ENCODE assay signal across 8 mouse cellular contexts in genomic region chr19:58762848-58763541, GRCm38 (mm10). TPM values are rescaled to one million over a fixed set of nuclear protein-coding genes. Genes with fewer than 3 reads are reported as not detected.
DNase-seq lines count a peak whose midpoint lies in the region; ATAC-seq and TF ChIP-seq lines count a peak whose summit lies in the region.

No protein-coding gene starts in this region.

- H3K4me3 ChIP-seq in intestine, embryonic 16.5 days (ENCODE audit: low read length): no peak overlapping the region

- in situ Hi-C loops in Patski (cut with MboI; ENCODE audit: low pct_unique_long_range_greater_than_20kb): loop anchor here (5.0 kb wide), 1 partner anchor 149 kb away; no protein-coding TSS in a partner anchor

- CTCF ChIA-PET in Patski (lab: Charles Lee): interaction anchor here (1.2 to 1.6 kb wide), 2 partner anchors 148 to 436 kb away, joined by 3 read pairs; no protein-coding TSS in a partner anchor

- 20% methylated on average over 12 of the region's 12 CpGs for WGBS in intestine, embryonic 16.5 days

- no peak overlapping the region for H3K9ac ChIP-seq in intestine, embryonic 16.5 days (ENCODE audit: low read depth, low read length)

- peaks cover 23% of the 10 kb centered on the region for H3K27me3 ChIP-seq in Patski
- no peaks in the 10 kb centered on the region for H3K27me3 ChIP-seq in intestine, embryonic 16.5 days (replicated peaks; ENCODE audit: control insufficient read depth, insufficient read depth, low read length)

- no peak overlapping the region for H3K4me2 ChIP-seq in intestine, embryonic 16.5 days (ENCODE audit: low read depth, low read length)

- no peak overlapping the region for H3K27ac ChIP-seq in intestine, embryonic 16.5 days (ENCODE audit: low read length)

- ATAC-seq in Patski: peak; percentile 36
- ATAC-seq in intestine, embryonic 16.5 days: peak; percentile 49
- no peak for ATAC-seq in CD4-positive, CD25-positive, alpha-beta regulatory T cell, adult 4 months

- POLR2A ChIA-PET in Patski (lab: Charles Lee): interaction anchor here (0.5 to 1.1 kb wide), 2 partner anchors 15 to 60 kb away, joined by 3 read pairs; no protein-coding TSS in a partner anchor

- no peaks in the 10 kb centered on the region for H3K36me3 ChIP-seq in intestine, embryonic 16.5 days (ENCODE audit: control insufficient read depth, insufficient read depth, low read length)

- H3K4me1 ChIP-seq in intestine, embryonic 16.5 days (ENCODE audit: control insufficient read depth, insufficient read depth, low read length): peaks cover 12% of the 10 kb centered on the region; the same call in 1 of the 2 replicates

- no peak for DNase-seq in Patski (ENCODE audit: low read depth, low spot score)
- DNase-seq in embryo, embryonic 10 days (ENCODE audit: low spot score): peak; percentile 89
- peak; percentile 36 to 69 for DNase-seq in gastrocnemius, postnatal 4 days (ENCODE audit: low spot score in 2 of 2)
- DNase-seq in left cerebral cortex, postnatal 10 days (ENCODE audit: extremely low spot score in 1 of 2, low spot score in 2 of 2): peak; percentile 61 to 83
- peak; percentile 79 for DNase-seq in mesoderm, embryonic 11.5 days (ENCODE audit: low read depth, low spot score)
- DNase-seq in skeletal muscle tissue, adult 2 months (ENCODE audit: low read depth, low spot score): peak; percentile 13

- no peaks in the 10 kb centered on the region for H3K9me3 ChIP-seq in intestine, embryonic 16.5 days (ENCODE audit: control insufficient read depth, low read length)

- intact Hi-C loops in left cerebral cortex, postnatal 10 days (cut with DNase I): loop anchor here (2.0 kb wide), 1 partner anchor 142 kb away; no protein-coding TSS in a partner anchor

- TF ChIP-seq CTCF in Patski (IDR thresholded peaks at IDR 0.05): peak; percentile 89

RNA-seq across cellular contexts. Expression of gene Pnliprp2, which starts 3.5 kb away (rescaled TPM):
- not detected for polyA plus RNA-seq in Patski (2021)
- not detected for total RNA-seq in gastrocnemius, postnatal 4 days (2021)
- polyA plus RNA-seq in intestine, embryonic 16.5 days (2015; fragmentation: Nextera tagmentation; extraction: Ambion mirVana): 13.6 and 25.5 TPM in 2 replicates
- total RNA-seq in left cerebral cortex, postnatal 10 days (2021): not detected
- polyA plus RNA-seq in CD4-positive, CD25-positive, alpha-beta regulatory T cell, adult 4 months (2017; shearing (Covaris generic)): not detected

RNA-seq across cellular contexts. Expression of gene 1700019N19Rik, which starts 31.3 kb away (rescaled TPM):
- not detected for polyA plus RNA-seq in Patski (2021)
- total RNA-seq in gastrocnemius, postnatal 4 days (2021): not detected
- polyA plus RNA-seq in intestine, embryonic 16.5 days (2015; fragmentation: Nextera tagmentation; extraction: Ambion mirVana): not detected in 2 replicates
- not detected for total RNA-seq in left cerebral cortex, postnatal 10 days (2021)
- not detected for polyA plus RNA-seq in CD4-positive, CD25-positive, alpha-beta regulatory T cell, adult 4 months (2017; shearing (Covaris generic))

RNA-seq across cellular contexts. Expression of gene Pnliprp1, which starts 34.3 kb away (rescaled TPM):
- not detected for polyA plus RNA-seq in Patski (2021)
- not detected for total RNA-seq in gastrocnemius, postnatal 4 days (2021)
- polyA plus RNA-seq in intestine, embryonic 16.5 days (2015; fragmentation: Nextera tagmentation; extraction: Ambion mirVana): 2,358 and 2,787 TPM in 2 replicates
- total RNA-seq in left cerebral cortex, postnatal 10 days (2021): not detected
- polyA plus RNA-seq in CD4-positive, CD25-positive, alpha-beta regulatory T cell, adult 4 months (2017; shearing (Covaris generic)): not detected

Comparison
In these comparisons a context has a peak if more than half of its experiments do, and no peak if none do; other contexts are left out.
1. RNA of gene Pnliprp2, which starts 3.5 kb away (polyA plus RNA-seq): 13.6 to 25.5 TPM in intestine, embryonic 16.5 days; not detected in Patski (single experiment) and not detected in CD4-positive, CD25-positive, alpha-beta regulatory T cell, adult 4 months; every median in the first group is over 10 times any median in the second.
2. RNA of gene Pnliprp1, which starts 34.3 kb away (polyA plus RNA-seq): 2,358 to 2,787 TPM in intestine, embryonic 16.5 days; not detected in CD4-positive, CD25-positive, alpha-beta regulatory T cell, adult 4 months and not detected in Patski (single experiment); every median in the first group is over 1,000 times any median in the second.